Mouse (Mus musculus): ENCODE data around the gene Taf1d.
"Not testable (repeated sequence)": the region's sequence is repeated elsewhere in the genome, so short reads cannot be mapped to it uniquely, and the experiment has no call there.

Taf1d gene

GRCm38 (mm10) chr9:15308254-15308653 lies 2.2 kb downstream of the Taf1d start:
- ATAC-seq (ENCODE audit: low TSS enrichment) = no peak

- ATAC-seq (ENCODE audit: low TSS enrichment) = no peak
Measured at GRCm38 (mm10) chr9:15309425-15309824, 3.4 kb downstream of the Taf1d start.

GRCm38 (mm10) chr9:15310179-15310578 lies 4.2 kb downstream of the Taf1d start:
- ATAC-seq (ENCODE audit: low TSS enrichment) = no peak

GRCm38 (mm10) chr9:15312054-15312735 lies 6.2 kb downstream of the Taf1d start:
- no peak for ATAC-seq (ENCODE audit: low TSS enrichment)

- no peak for ATAC-seq (ENCODE audit: low TSS enrichment)
Measured at GRCm38 (mm10) chr9:15313633-15314032, 7.6 kb downstream of the Taf1d start.

GRCm38 (mm10) chr9:15314619-15315018 lies 8.6 kb downstream of the Taf1d start:
- ATAC-seq (ENCODE audit: low TSS enrichment) = no peak

GRCm38 (mm10) chr9:15316296-15316695 lies 10.3 kb downstream of the Taf1d start:
- not testable (repeated sequence) for ATAC-seq (ENCODE audit: low TSS enrichment)

- ATAC-seq (ENCODE audit: low TSS enrichment) = peak; percentile 18; the same call in 1 of the 2 replicates
Measured at GRCm38 (mm10) chr9:15317223-15318169, 11.5 kb downstream of the Taf1d start.

- no peak for ATAC-seq (ENCODE audit: low TSS enrichment)
Measured at GRCm38 (mm10) chr9:15318170-15318742, 12.2 kb downstream of the Taf1d start.

- no peak for ATAC-seq (ENCODE audit: low TSS enrichment)
Measured at GRCm38 (mm10) chr9:15337776-15338175, 31.8 kb downstream of the Taf1d start.

GRCm38 (mm10) chr9:15349925-15350324 lies 43.9 kb downstream of the Taf1d start:
- ATAC-seq (ENCODE audit: low TSS enrichment) = no peak

GRCm38 (mm10) chr9:15356916-15357483 lies 51.0 kb downstream of the Taf1d start:
- no peak for ATAC-seq (ENCODE audit: low TSS enrichment)

- peak; percentile 99 for ATAC-seq (ENCODE audit: low TSS enrichment)
Measured at GRCm38 (mm10) chr9:15357484-15358275, 51.7 kb downstream of the Taf1d start, which contains the start of gene Cep295. TSS of gene Cep295 (minus strand) at chr9:15357788.

- no peak for ATAC-seq (ENCODE audit: low TSS enrichment)
Measured at GRCm38 (mm10) chr9:15364843-15365242, 58.8 kb downstream of the Taf1d start.

GRCm38 (mm10) chr9:15365856-15366255 lies 59.8 kb downstream of the Taf1d start:
- peak; percentile 78 for ATAC-seq (ENCODE audit: low TSS enrichment)

- no peak for ATAC-seq (ENCODE audit: low TSS enrichment)
Measured at GRCm38 (mm10) chr9:15366260-15366659, 60.2 kb downstream of the Taf1d start.
